In genomic region chr4:13659512-13659843, GRCm38 (mm10) we compare ENCODE assay signal across 11 mouse cellular contexts.
DNase-seq lines count a peak whose midpoint lies in the region; ATAC-seq and TF ChIP-seq lines count a peak whose summit lies in the region.
"Had no signal": no experiment of that assay in that cellular context is flagged by ENCODE, and none has a peak within 500 bp of the region (broad histone marks: within the 10 kb centered on the region; RNA-seq: fewer than 3 reads in every experiment).

No protein-coding gene starts in this region.

- ATAC-seq in forebrain, embryonic 13.5 days = peak; percentile 83
- ATAC-seq in forebrain, embryonic 11.5 days (replicated peaks; ENCODE audit: low FRiP score) = no peak
- ATAC-seq in hindbrain, embryonic 14.5 days (ENCODE audit: low FRiP score) = no peak
- no peak for ATAC-seq in hindbrain, embryonic 16.5 days
- ATAC-seq in neural tube, embryonic 11.5 days (ENCODE audit: insufficient read depth, low FRiP score, low TSS enrichment) = peak; percentile 35; the same call in 1 of the 2 replicates

- H3K9ac ChIP-seq in forebrain, embryonic 13.5 days = no peak overlapping the region
- H3K9ac ChIP-seq in forebrain, embryonic 11.5 days (ENCODE audit: low read length) = no peak overlapping the region
- no peak overlapping the region for H3K9ac ChIP-seq in hindbrain, embryonic 14.5 days
- no peak overlapping the region for H3K9ac ChIP-seq in hindbrain, embryonic 16.5 days (ENCODE audit: low read depth, low read length)
- H3K9ac ChIP-seq in neural tube, embryonic 11.5 days (ENCODE audit: low read length) = no peak overlapping the region
- H3K9ac ChIP-seq: limb, embryonic 15.5 days had no signal

- no peak overlapping the region for H3K4me2 ChIP-seq in forebrain, embryonic 13.5 days
- no peak overlapping the region for H3K4me2 ChIP-seq in forebrain, embryonic 11.5 days (ENCODE audit: low read depth, low read length, severe bottlenecking)
- H3K4me2 ChIP-seq in hindbrain, embryonic 14.5 days (replicated peaks) = no peak overlapping the region
- H3K4me2 ChIP-seq in hindbrain, embryonic 16.5 days (ENCODE audit: low read length) = no peak overlapping the region
- H3K4me2 ChIP-seq in neural tube, embryonic 11.5 days (ENCODE audit: low read depth) = no peak overlapping the region
- H3K4me2 ChIP-seq: limb, embryonic 15.5 days had no signal

- no peaks in the 10 kb centered on the region for H3K36me3 ChIP-seq in forebrain, embryonic 13.5 days (ENCODE audit: poor library complexity, severe bottlenecking)
- no peaks in the 10 kb centered on the region for H3K36me3 ChIP-seq in forebrain, embryonic 11.5 days (ENCODE audit: control insufficient read depth, insufficient read depth, low read length)
- H3K36me3 ChIP-seq in hindbrain, embryonic 14.5 days (replicated peaks; ENCODE audit: control insufficient read depth, insufficient read depth) = no peaks in the 10 kb centered on the region
- H3K36me3 ChIP-seq in hindbrain, embryonic 16.5 days (ENCODE audit: control insufficient read depth, insufficient read depth, low read length) = no peaks in the 10 kb centered on the region
- H3K36me3 ChIP-seq in neural tube, embryonic 11.5 days (ENCODE audit: control insufficient read depth, insufficient read depth, low read length) = no peaks in the 10 kb centered on the region
- H3K36me3 ChIP-seq: embryonic facial prominence, embryonic 10.5 days; limb, embryonic 15.5 days had no signal

- H3K27me3 ChIP-seq in forebrain, embryonic 13.5 days = no peaks in the 10 kb centered on the region
- no peaks in the 10 kb centered on the region for H3K27me3 ChIP-seq in forebrain, embryonic 11.5 days (ENCODE audit: control insufficient read depth, insufficient read depth, low read length)
- H3K27me3 ChIP-seq in hindbrain, embryonic 14.5 days (ENCODE audit: control insufficient read depth, insufficient read depth, low read length) = no peaks in the 10 kb centered on the region
- no peaks in the 10 kb centered on the region for H3K27me3 ChIP-seq in hindbrain, embryonic 16.5 days (replicated peaks; ENCODE audit: control insufficient read depth, insufficient read depth, low read length)
- H3K27me3 ChIP-seq in neural tube, embryonic 11.5 days (ENCODE audit: control insufficient read depth, insufficient read depth, low read length) = no peaks in the 10 kb centered on the region
- H3K27me3 ChIP-seq: limb, embryonic 15.5 days had no signal

- H3K4me3 ChIP-seq in forebrain, embryonic 13.5 days = no peak overlapping the region
- no peak overlapping the region for H3K4me3 ChIP-seq in forebrain, embryonic 11.5 days (ENCODE audit: low read depth, low read length)
- H3K4me3 ChIP-seq in hindbrain, embryonic 14.5 days (replicated peaks; ENCODE audit: low read length) = no peak overlapping the region
- no peak overlapping the region for H3K4me3 ChIP-seq in hindbrain, embryonic 16.5 days (ENCODE audit: low read length)
- no peak overlapping the region for H3K4me3 ChIP-seq in neural tube, embryonic 11.5 days (ENCODE audit: low read depth, low read length)
- no peak overlapping the region for H3K4me3 ChIP-seq in left cerebral cortex, adult 2 months
- H3K4me3 ChIP-seq: embryonic facial prominence, embryonic 10.5 days; limb, embryonic 15.5 days had no signal

- no peak for DNase-seq in forebrain, embryonic 11.5 days (ENCODE audit: low spot score)
- no peak for DNase-seq in hindbrain, embryonic 14.5 days (ENCODE audit: low spot score)
- no peak for DNase-seq in neural tube, embryonic 11.5 days (ENCODE audit: low spot score)
- no peak for DNase-seq in neural tube, embryonic 10.5 days (ENCODE audit: extremely low spot score, low spot score)
- no peak for DNase-seq in left cerebral cortex, adult 8-10 months (ENCODE audit: low spot score in 2 of 2)
- no peak for DNase-seq in left cerebral cortex, adult 2 months (ENCODE audit: extremely low spot score in 1 of 2, low spot score in 2 of 2)
- DNase-seq: kidney, adult 9 months had no signal

- H3K27ac ChIP-seq in forebrain, embryonic 13.5 days = peak overlapping the region; percentile 74
- H3K27ac ChIP-seq in forebrain, embryonic 11.5 days (ENCODE audit: low read depth, low read length) = no peak overlapping the region
- 0 out of 2 replicates have a peak overlapping the region, but pooled peaks have one; percentile 0 for H3K27ac ChIP-seq in hindbrain, embryonic 14.5 days
- no peak overlapping the region for H3K27ac ChIP-seq in hindbrain, embryonic 16.5 days (ENCODE audit: low read depth, low read length)
- no peak overlapping the region for H3K27ac ChIP-seq in neural tube, embryonic 11.5 days (ENCODE audit: low read depth, low read length)
- H3K27ac ChIP-seq in left cerebral cortex, adult 2 months = no peak overlapping the region
- H3K27ac ChIP-seq: embryonic facial prominence, embryonic 10.5 days; limb, embryonic 15.5 days had no signal

- peaks cover 7% of the 10 kb centered on the region for H3K4me1 ChIP-seq in forebrain, embryonic 13.5 days
- H3K4me1 ChIP-seq in forebrain, embryonic 11.5 days (replicated peaks; ENCODE audit: control insufficient read depth, insufficient read depth, low read length) = no peaks in the 10 kb centered on the region
- H3K4me1 ChIP-seq in hindbrain, embryonic 14.5 days (replicated peaks; ENCODE audit: control insufficient read depth, insufficient read depth, low read length) = 0 out of 2 replicates have a peak, but pooled peaks cover 7% of the 10 kb centered on the region
- H3K4me1 ChIP-seq in hindbrain, embryonic 16.5 days (ENCODE audit: control insufficient read depth, insufficient read depth, low read depth, low read length) = peaks cover 6% of the 10 kb centered on the region; the same call in 1 of the 2 replicates
- H3K4me1 ChIP-seq in neural tube, embryonic 11.5 days (ENCODE audit: control insufficient read depth, insufficient read depth, low read length) = peaks cover 2% of the 10 kb centered on the region; the same call in 1 of the 2 replicates
- H3K4me1 ChIP-seq: embryonic facial prominence, embryonic 10.5 days had no signal

- H3K9me3 ChIP-seq in forebrain, embryonic 13.5 days (replicated peaks) = no peaks in the 10 kb centered on the region
- no peaks in the 10 kb centered on the region for H3K9me3 ChIP-seq in forebrain, embryonic 11.5 days (ENCODE audit: control insufficient read depth, low read length)
- no peaks in the 10 kb centered on the region for H3K9me3 ChIP-seq in hindbrain, embryonic 14.5 days (ENCODE audit: control insufficient read depth, low read length)
- no peaks in the 10 kb centered on the region for H3K9me3 ChIP-seq in hindbrain, embryonic 16.5 days (ENCODE audit: control insufficient read depth, low read length)
- no peaks in the 10 kb centered on the region for H3K9me3 ChIP-seq in neural tube, embryonic 11.5 days (ENCODE audit: control insufficient read depth, low read length)
- H3K9me3 ChIP-seq: embryonic facial prominence, embryonic 10.5 days; limb, embryonic 15.5 days had no signal

- no peak for TF ChIP-seq CTCF in left cerebral cortex, adult 2 months (IDR thresholded peaks at IDR 0.05)

- intact Hi-C loops in left cerebral cortex, adult 2 months (cut with DNase I) = no loop called here

Comparison
In these comparisons a context has a peak if more than half of its experiments do, and no peak if none do; other contexts are left out.
1. ATAC-seq: peak in forebrain, embryonic 13.5 days (single experiment) and neural tube, embryonic 11.5 days (single experiment); none in forebrain, embryonic 11.5 days (single experiment), hindbrain, embryonic 14.5 days (single experiment) and hindbrain, embryonic 16.5 days (single experiment).
2. H3K27ac ChIP-seq: peak in forebrain, embryonic 13.5 days (single experiment) and hindbrain, embryonic 14.5 days (single experiment); none in forebrain, embryonic 11.5 days (single experiment), hindbrain, embryonic 16.5 days (single experiment), neural tube, embryonic 11.5 days (single experiment) and left cerebral cortex, adult 2 months (single experiment).